Mouse (Mus musculus) limb, embryonic 15.5 days (tissue): Measurements from ENCODE around the gene Irak3. TPM values are rescaled to one million over a fixed set of nuclear protein-coding genes. Genes with fewer than 3 reads are reported as not detected.

Experiments used
- ATAC-seq: fragments of 200-750 bp; cut with Nextera tagmentation; 2 replicates; pipeline ENCODE4 v1.8.0; 2017; ENCODE audit warnings: low read depth, moderate TSS enrichment; ENCODE audit not compliant: insufficient number of reproducible peaks, low FRiP score, low TSS enrichment
- H3K27ac ChIP-seq: fragments of 300-500 bp; sonication (generic); 2 replicates; pipeline ENCODE4 v1.5.1; 2015; ENCODE audit warnings: moderate library complexity, mild to moderate bottlenecking, inconsistent platforms
- H3K27me3 ChIP-seq: fragments of 300-500 bp; sonication (generic); 2 replicates; pipeline ENCODE4 v1.6.1; 2015; ENCODE audit warnings: inconsistent platforms
- H3K36me3 ChIP-seq: fragments of 300-500 bp; sonication (generic); 2 replicates; pipeline ENCODE4 v1.6.1; 2015; ENCODE audit warnings: inconsistent platforms
- H3K4me1 ChIP-seq: fragments of 300-500 bp; sonication (generic); 2 replicates; pipeline ENCODE4 v1.6.1; 2015; ENCODE audit warnings: inconsistent platforms
- H3K4me2 ChIP-seq: fragments of 300-500 bp; sonication (generic); 2 replicates; pipeline ENCODE4 v1.6.1; 2015; ENCODE audit warnings: mild to moderate bottlenecking, inconsistent platforms
- H3K4me3 ChIP-seq: fragments of 300-500 bp; sonication (generic); 2 replicates; pipeline ENCODE4 v1.5.1; 2015; ENCODE audit warnings: mild to moderate bottlenecking, inconsistent platforms
- H3K9ac ChIP-seq: fragments of 300-500 bp; sonication (generic); 2 replicates; pipeline ENCODE4 v1.6.1; 2015; ENCODE audit warnings: inconsistent platforms
- H3K9me3 ChIP-seq: fragments of 300-500 bp; sonication (generic); 2 replicates; pipeline ENCODE4 v1.6.1; 2016; ENCODE audit warnings: inconsistent platforms
- WGBS: fragments of 180-500 bp; shearing (Covaris S2); methylation state at CpG from one replicate; pipeline ENCODE4 v1.1.7; 2015; 5-methylcytosine and 5-hydroxymethylcytosine counted together
- polyA plus RNA-seq: library from polyadenylated mRNA; unstranded; fragments of >200 nt; fragmentation: Nextera tagmentation; extraction: Ambion mirVana; gene quantifications from 2 replicates; pipeline ENCODE4 v1.2.1, GENCODE M21; 2015

Irak3 gene
- polyA plus RNA-seq, 1 experiment from 2014 or later, result 2.4 TPM

DNA sequence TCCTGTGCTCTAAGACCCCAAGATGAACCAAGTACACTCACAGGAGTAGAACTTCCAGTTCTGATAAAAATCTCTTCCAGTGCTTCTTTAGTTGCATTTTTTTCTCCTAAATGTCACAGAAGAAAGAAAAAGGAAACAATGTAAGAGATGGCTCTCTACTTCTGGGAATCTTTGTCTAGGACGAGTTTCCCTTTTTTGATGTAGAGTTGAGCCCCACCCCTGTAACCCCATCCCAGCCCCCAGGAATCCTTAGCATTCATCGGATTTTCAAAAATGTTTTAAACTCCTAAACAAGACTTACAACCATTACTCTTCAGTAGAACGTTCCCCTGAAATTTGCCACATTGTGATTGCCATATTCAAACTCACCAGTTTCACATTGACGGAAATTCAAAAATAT is 31.7 kb downstream of the Irak3 start:
- H3K9ac ChIP-seq, result no peak overlapping the region
- H3K27me3 ChIP-seq, result no peaks in the 10 kb centered on the region
- no peak overlapping the region for H3K4me3 ChIP-seq
- no peak overlapping the region for H3K4me2 ChIP-seq
- ATAC-seq, result no peak
- no peaks in the 10 kb centered on the region for H3K9me3 ChIP-seq
- no peaks in the 10 kb centered on the region for H3K36me3 ChIP-seq
- no peaks in the 10 kb centered on the region for H3K4me1 ChIP-seq
- no peak overlapping the region for H3K27ac ChIP-seq
- WGBS, result 70% methylated on average over 4 of the region's 4 CpGs

DNA sequence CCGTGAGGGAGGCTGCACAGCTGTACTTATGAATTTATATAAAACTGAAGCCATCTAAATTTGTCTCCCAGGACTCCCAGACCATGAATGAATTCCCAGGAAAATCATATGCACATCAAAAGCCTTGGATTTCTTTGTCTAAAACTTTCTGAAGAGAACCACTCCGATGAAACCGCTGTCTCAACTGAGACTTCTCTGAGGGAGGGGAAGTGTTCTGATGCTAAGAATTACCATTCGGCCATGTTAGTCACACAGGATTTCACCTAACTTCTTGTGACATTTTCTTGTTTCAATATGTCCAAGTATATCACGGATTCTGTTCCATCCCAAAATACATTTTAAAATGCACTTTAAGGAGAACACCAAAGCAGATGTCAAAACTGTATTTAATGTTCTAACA is 32.1 kb downstream of the Irak3 start:
- no peak overlapping the region for H3K9ac ChIP-seq
- WGBS, result 78% methylated on average over 5 of the region's 5 CpGs
- H3K27ac ChIP-seq, result no peak overlapping the region
- no peaks in the 10 kb centered on the region for H3K36me3 ChIP-seq
- no peaks in the 10 kb centered on the region for H3K4me1 ChIP-seq
- no peak overlapping the region for H3K4me3 ChIP-seq
- H3K9me3 ChIP-seq, result no peaks in the 10 kb centered on the region
- no peaks in the 10 kb centered on the region for H3K27me3 ChIP-seq
- H3K4me2 ChIP-seq, result no peak overlapping the region
- ATAC-seq, result no peak

DNA sequence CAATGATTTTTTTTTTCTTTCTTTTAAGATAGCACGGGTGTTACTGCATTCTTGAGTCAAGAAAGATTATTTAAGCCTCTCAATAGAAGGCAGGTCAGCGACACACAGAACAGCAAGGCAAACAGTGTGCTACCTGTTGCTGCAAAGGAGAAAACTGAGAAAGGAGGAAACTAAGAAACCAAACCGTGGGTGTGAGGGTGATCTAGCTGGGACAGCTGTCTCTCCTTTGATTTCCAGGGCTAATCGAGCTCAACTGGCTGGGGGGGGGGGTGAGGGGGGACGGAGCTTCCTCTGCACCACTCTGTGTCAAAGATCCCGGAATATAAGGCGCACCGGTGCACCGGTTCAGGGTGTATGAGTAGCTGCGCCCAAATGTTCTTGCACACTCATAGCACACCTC is 32.9 kb downstream of the Irak3 start:
- Histone ChIP-seq H3K27ac (no peak overlapping the region), H3K36me3 (no peaks in the 10 kb centered on the region), H3K4me1 (no peaks in the 10 kb centered on the region), H3K9ac (no peak overlapping the region), H3K4me3 (no peak overlapping the region), H3K9me3 (no peaks in the 10 kb centered on the region), H3K27me3 (no peaks in the 10 kb centered on the region), H3K4me2 (no peak overlapping the region)
- 56% methylated on average over 10 of the region's 10 CpGs for WGBS
- no peak for ATAC-seq

DNA sequence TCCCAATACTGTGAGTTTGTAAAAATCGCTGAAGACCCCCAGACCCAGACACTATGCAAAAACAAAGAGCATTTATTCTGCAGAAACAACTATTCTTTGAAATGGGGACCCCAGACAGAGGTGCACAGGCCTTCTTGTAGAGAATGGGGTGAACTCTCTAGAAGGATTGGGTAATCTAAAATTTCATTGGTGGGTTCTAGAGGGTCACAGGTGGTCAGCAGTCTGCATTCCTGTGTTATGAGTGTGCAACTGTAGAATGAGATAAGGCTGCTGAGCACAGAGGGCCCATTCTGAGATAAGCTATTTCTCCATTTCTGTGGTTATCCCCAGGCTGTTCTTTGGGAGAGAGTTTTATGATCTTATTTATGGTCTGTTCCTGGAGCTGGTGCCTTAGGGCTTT is 33.9 kb downstream of the Irak3 start:
- Histone ChIP-seq H3K27ac (no peak overlapping the region), H3K9me3 (no peaks in the 10 kb centered on the region), H3K27me3 (no peaks in the 10 kb centered on the region), H3K36me3 (no peaks in the 10 kb centered on the region), H3K4me3 (no peak overlapping the region), H3K4me2 (no peak overlapping the region), H3K9ac (no peak overlapping the region), H3K4me1 (no peaks in the 10 kb centered on the region)
- 89% methylated on average over 1 of the region's 1 CpGs for WGBS
- no peak for ATAC-seq

DNA sequence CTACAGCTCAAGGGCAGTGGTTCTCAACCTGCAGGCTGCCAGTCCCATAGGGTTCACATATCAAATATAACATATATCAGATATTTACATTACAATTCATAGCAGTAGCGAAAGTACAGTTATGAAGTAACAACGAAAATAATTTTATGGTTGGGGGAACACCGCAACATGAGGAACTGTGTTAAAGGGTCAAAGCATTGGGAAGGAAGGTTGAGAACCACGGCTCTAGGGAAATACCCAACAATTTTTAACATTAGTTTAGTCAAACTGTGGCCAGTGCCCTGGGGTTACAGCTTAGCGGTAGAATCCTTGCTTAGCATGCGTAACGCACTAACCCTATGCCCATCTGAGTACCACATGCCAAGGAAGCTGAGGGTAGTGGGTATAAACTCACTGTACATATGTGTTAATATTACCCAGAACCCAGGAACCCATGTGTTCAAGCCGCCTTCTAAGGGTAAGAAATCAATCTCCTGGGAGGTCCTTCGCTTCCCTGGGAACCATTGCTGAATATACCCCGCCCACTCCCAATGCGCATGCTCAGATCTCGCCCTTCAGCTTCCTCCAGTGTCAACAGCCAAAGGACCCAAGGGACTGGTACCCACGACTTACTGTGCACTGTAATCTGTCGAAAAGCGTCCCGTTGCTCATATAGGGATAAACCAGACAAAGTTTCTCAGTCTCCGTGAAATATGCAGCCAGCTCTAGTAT is 36.0 kb downstream of the Irak3 start:
- ATAC-seq, result no peak
- H3K27ac ChIP-seq, result no peak overlapping the region
- no peak overlapping the region for H3K4me2 ChIP-seq
- no peaks in the 10 kb centered on the region for H3K4me1 ChIP-seq
- H3K4me3 ChIP-seq, result no peak overlapping the region
- H3K9me3 ChIP-seq, result no peaks in the 10 kb centered on the region
- H3K27me3 ChIP-seq, result no peaks in the 10 kb centered on the region
- WGBS, result 88% methylated on average over 17 of the region's 17 CpGs
- no peaks in the 10 kb centered on the region for H3K36me3 ChIP-seq
- no peak overlapping the region for H3K9ac ChIP-seq

DNA sequence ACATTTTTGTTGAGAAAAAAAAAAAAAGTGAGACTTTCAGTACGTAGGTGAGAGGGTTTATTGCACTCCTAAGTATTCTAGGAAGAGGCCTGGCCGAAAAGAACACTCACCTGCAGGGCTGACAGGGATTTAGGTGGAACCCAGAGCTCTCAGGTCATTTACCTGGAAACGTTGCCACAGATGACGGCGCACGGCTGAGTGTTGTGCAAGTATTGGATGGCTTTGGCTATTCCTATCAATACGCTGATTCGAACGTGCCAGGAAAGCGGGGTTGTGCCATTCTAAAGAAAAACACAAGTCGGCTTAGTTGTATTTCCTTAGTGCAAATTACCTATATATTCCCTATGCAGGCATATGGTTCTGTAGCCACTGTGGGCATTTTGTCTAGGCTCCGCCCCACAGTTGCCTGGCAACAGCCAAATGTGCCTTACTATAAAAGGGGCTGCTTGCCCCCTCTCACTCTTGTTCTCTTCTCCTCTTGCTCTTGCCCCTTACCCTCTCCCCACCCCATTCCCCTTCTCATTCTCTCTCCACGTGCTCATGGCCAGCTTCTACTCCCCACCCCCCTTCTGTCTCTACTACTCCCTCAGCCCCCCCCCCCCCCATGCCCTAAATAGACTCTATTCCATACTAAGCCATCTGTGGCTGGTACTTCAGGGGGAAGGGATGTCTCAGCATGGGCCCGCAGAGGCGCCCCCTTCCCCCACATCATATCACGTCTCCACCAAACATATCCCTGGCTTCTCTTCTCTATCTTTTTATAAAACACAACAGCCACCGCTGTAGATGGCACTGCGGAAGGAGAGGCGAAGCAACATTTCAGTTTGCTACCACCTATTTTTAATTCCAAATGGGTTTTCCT is 36.8 kb downstream of the Irak3 start:
- H3K9me3 ChIP-seq, result no peaks in the 10 kb centered on the region
- no peaks in the 10 kb centered on the region for H3K4me1 ChIP-seq
- no peak overlapping the region for H3K4me3 ChIP-seq
- H3K4me2 ChIP-seq, result no peak overlapping the region
- H3K27me3 ChIP-seq, result no peaks in the 10 kb centered on the region
- 85% methylated on average over 19 of the region's 19 CpGs for whole genome bisulfite sequencing
- H3K27ac ChIP-seq, result no peak overlapping the region
- no peak overlapping the region for H3K9ac ChIP-seq
- H3K36me3 ChIP-seq, result no peaks in the 10 kb centered on the region
- no peak for ATAC-seq

DNA sequence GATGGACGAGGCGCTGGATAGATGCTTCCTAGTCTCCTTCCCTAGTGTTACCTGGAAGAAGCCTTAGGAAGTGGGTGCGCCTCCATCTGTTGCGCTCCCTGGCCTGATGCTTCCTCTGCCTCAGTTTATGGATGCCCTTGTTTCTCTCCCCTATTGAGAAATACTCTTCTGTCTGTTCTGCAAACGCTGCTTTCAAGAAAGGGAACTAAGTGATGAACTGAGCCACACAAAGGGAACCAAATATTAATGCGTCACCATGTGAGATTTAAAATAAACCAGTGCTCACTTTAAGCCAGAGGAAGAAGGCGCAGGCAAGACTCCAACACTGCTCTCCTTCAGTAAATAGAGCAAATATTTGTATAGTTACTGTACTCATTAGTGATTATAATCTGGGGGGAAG is 38.4 kb downstream of the Irak3 start:
- Histone ChIP-seq H3K4me2 (no peak overlapping the region), H3K4me1 (no peaks in the 10 kb centered on the region), H3K4me3 (no peak overlapping the region), H3K27me3 (no peaks in the 10 kb centered on the region), H3K36me3 (no peaks in the 10 kb centered on the region), H3K9me3 (no peaks in the 10 kb centered on the region), H3K9ac (no peak overlapping the region), H3K27ac (no peak overlapping the region)
- WGBS, result 93% methylated on average over 7 of the region's 7 CpGs
- ATAC-seq, result no peak

DNA sequence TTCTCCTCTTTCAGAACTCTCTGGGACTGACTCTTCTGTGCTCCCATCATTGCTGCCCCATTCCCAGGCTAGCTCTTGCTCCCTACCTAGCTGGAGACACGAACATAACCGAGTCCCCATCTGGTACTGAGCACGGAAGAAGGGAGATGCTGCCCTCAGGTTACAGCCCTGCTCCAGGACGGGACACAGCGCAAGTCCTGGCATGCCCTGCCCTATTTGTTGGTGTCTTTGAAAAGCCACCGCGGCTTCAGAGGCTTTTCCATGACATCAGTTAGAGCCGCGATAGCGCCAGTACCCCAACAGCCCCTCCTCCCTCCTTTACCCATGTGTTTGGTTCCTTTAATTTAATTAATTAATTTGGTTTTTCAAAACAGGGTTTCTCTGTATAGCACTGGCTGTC is 39.1 kb downstream of the Irak3 start:
- no peaks in the 10 kb centered on the region for H3K4me1 ChIP-seq
- H3K36me3 ChIP-seq, result no peaks in the 10 kb centered on the region
- no peak for ATAC-seq
- no peak overlapping the region for H3K27ac ChIP-seq
- H3K4me2 ChIP-seq, result no peak overlapping the region
- no peaks in the 10 kb centered on the region for H3K27me3 ChIP-seq
- 81% methylated on average over 10 of the region's 10 CpGs for WGBS
- H3K4me3 ChIP-seq, result no peak overlapping the region
- H3K9me3 ChIP-seq, result no peaks in the 10 kb centered on the region
- no peak overlapping the region for H3K9ac ChIP-seq

DNA sequence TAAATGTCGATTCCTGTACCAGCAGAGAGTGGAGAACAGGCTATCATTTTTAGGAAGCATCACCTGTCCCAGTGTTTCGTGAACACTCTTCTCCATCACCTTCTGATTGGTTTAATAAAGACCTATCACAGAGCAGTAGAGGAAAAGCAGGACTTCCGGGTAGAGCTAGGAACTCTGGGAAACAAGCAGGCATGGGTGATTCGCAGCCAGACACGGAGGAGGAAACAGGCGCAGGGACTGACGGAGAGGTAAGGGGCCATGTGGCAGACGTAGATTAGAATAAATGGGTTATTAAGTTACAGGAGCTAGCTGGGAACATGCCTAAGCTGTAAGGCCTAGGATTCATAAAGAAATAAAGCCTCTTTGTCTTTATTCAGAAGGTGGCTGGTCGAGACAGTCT is 41.4 kb downstream of the Irak3 start:
- Histone ChIP-seq H3K4me1 (no peaks in the 10 kb centered on the region), H3K4me2 (no peak overlapping the region), H3K36me3 (no peaks in the 10 kb centered on the region), H3K9me3 (no peaks in the 10 kb centered on the region), H3K27ac (no peak overlapping the region), H3K9ac (no peak overlapping the region), H3K4me3 (no peak overlapping the region), H3K27me3 (no peaks in the 10 kb centered on the region)
- ATAC-seq, result no peak
- WGBS, result 61% methylated on average over 9 of the region's 9 CpGs

DNA sequence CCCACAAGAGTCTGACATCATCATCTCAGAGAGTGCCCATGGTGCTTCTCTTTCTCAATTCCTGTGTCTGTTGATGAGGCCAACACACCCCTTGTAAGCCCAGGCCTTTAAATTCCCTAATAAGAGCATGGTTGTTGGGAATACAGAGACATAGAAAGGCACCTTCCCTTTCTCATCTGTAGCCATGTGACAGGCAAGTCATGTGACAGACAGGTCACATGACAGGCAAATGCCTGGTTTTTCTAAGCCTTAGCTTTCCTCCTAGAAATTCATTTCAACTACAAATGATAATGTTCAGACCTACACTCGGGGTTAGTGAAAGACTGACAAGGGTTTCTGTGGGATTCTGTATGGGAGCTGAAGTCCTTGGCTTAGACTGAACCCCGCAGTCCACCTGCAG is 48.0 kb downstream of the Irak3 start:
- no peaks in the 10 kb centered on the region for H3K36me3 ChIP-seq
- H3K9me3 ChIP-seq, result no peaks in the 10 kb centered on the region
- H3K9ac ChIP-seq, result no peak overlapping the region
- no peaks in the 10 kb centered on the region for H3K4me1 ChIP-seq
- no peak overlapping the region for H3K4me2 ChIP-seq
- 88% methylated on average over 2 of the region's 2 CpGs for WGBS
- no peak overlapping the region for H3K27ac ChIP-seq
- no peak overlapping the region for H3K4me3 ChIP-seq
- H3K27me3 ChIP-seq, result no peaks in the 10 kb centered on the region
- ATAC-seq, result no peak

DNA sequence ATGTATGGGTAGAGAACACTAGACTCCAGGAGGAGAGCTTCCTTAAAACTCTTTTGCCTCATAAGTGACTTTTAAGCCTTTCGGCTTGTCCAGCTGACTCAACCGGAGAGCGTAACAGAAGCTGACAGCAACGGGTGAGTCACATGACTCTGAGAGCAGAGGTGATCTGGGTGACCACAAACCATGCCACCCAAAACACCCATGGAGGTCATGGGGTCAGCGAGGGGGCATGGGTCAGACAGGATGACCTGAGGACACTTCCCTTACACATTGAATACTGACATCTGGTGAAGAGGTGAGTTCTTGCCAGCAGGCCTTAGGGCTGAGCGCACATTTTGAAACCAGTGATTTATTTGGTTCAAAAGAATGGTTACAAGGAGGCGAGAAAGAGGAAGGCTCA is 50.3 kb downstream of the Irak3 start:
- Histone ChIP-seq H3K4me2 (no peak overlapping the region), H3K36me3 (no peaks in the 10 kb centered on the region), H3K9ac (no peak overlapping the region), H3K4me1 (no peaks in the 10 kb centered on the region), H3K27me3 (no peaks in the 10 kb centered on the region), H3K9me3 (no peaks in the 10 kb centered on the region), H3K4me3 (no peak overlapping the region), H3K27ac (no peak overlapping the region)
- 84% methylated on average over 7 of the region's 7 CpGs for WGBS
- ATAC-seq, result no peak

DNA sequence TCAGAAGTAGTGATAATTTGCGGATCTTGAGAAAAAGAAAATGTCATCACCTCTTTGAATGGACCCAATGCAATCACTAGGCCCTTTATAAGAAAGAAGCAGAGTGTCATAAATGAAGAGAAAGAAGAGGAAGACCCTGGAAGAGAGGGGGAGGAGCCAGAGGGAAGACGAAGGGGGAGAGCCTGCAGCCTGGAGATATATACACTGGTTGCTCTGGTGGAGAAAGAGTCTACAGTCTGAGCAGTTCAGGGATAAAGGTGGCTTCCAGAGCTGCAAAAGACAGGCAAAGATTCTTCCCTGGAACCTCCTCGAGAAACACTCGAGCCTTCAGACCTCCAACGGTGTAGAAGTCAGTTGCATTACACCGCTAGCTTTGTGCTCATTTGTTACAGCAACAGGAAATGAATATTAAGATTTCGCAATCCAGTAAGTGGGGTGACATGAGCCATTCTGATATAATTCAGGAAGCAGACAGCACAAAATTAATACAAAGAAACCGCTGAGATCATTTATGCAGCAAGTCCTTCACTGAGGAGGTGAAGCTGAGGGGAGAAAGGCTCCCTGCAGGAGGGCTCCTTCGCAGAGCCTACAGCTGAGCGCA is 60.9 kb downstream of the Irak3 start:
- H3K4me1 ChIP-seq, result no peaks in the 10 kb centered on the region
- no peak overlapping the region for H3K4me3 ChIP-seq
- no peak overlapping the region for H3K27ac ChIP-seq
- 69% methylated on average over 10 of the region's 10 CpGs for WGBS
- no peaks in the 10 kb centered on the region for H3K9me3 ChIP-seq
- no peak for ATAC-seq
- no peak overlapping the region for H3K4me2 ChIP-seq
- H3K36me3 ChIP-seq, result peaks cover 8% of the 10 kb centered on the region
- no peaks in the 10 kb centered on the region for H3K27me3 ChIP-seq
- no peak overlapping the region for H3K9ac ChIP-seq
